Mouse (Mus musculus) forebrain, embryonic 15.5 days (tissue): ENCODE data around the gene Rpap1. TPM values are rescaled to one million over a fixed set of nuclear protein-coding genes. Genes with fewer than 3 reads are reported as not detected.
A peak's percentile ranks its signal among the peaks of the same experiment; 100 is the strongest.

ENCODE experiments used
- ATAC-seq: fragments of 200-750 bp; cut with Nextera tagmentation; replicated peaks from 2 replicates; pipeline ENCODE4 v1.8.0; 2017; ENCODE audit warnings: mild to moderate bottlenecking, moderate TSS enrichment, moderate library complexity
- H3K27ac ChIP-seq: fragments of 300-500 bp; sonication (generic); replicated peaks from 2 replicates; pipeline ENCODE4 v1.5.1; 2015; ENCODE audit warnings: mild to moderate bottlenecking, inconsistent platforms
- H3K27me3 ChIP-seq: fragments of 300-500 bp; sonication (generic); 2 replicates; pipeline ENCODE4 v1.6.1; 2015; ENCODE audit warnings: inconsistent platforms
- H3K36me3 ChIP-seq: fragments of 300-500 bp; sonication (generic); 2 replicates; pipeline ENCODE4 v1.6.1; 2015; ENCODE audit warnings: mild to moderate bottlenecking, inconsistent platforms
- H3K4me1 ChIP-seq: fragments of 300-500 bp; sonication (generic); 2 replicates; pipeline ENCODE4 v1.6.1; 2015; ENCODE audit warnings: inconsistent platforms
- H3K4me2 ChIP-seq: fragments of 300-500 bp; sonication (generic); replicated peaks from 2 replicates; pipeline ENCODE4 v1.6.1; 2015; ENCODE audit warnings: mild to moderate bottlenecking, inconsistent platforms
- H3K4me3 ChIP-seq: fragments of 300-500 bp; sonication (generic); 2 replicates; pipeline ENCODE4 v1.5.1; 2015; ENCODE audit warnings: mild to moderate bottlenecking, inconsistent platforms
- H3K9ac ChIP-seq: fragments of 300-500 bp; sonication (generic); replicated peaks from 2 replicates; pipeline ENCODE4 v1.6.1; 2015; ENCODE audit warnings: mild to moderate bottlenecking, inconsistent platforms
- H3K9me3 ChIP-seq: fragments of 300-500 bp; sonication (generic); 2 replicates; pipeline ENCODE4 v1.6.1; 2016; ENCODE audit warnings: inconsistent platforms
- WGBS: fragments of 180-500 bp; shearing (Covaris S2); methylation state at CpG from one replicate; pipeline ENCODE4 v1.1.7; 2015; ENCODE audit warnings: mixed read lengths; 5-methylcytosine and 5-hydroxymethylcytosine counted together
- polyA plus RNA-seq: library from polyadenylated mRNA; unstranded; fragments of >200 nt; fragmentation: Nextera tagmentation; extraction: Ambion mirVana; gene quantifications from 2 replicates; pipeline ENCODE4 v1.2.1, GENCODE M21; 2015

Gene Rpap1
- 21.5 and 21.6 TPM in 2 replicates for polyA plus RNA-seq

- under 1% methylated on average over 44 of the region's 44 CpGs for WGBS
- Histone ChIP-seq H3K4me1 (peaks cover 14% of the 10 kb centered on the region), H3K4me3 (peak within 1 kb of the TSS; percentile 73), H3K27me3 (no peaks in the 10 kb centered on the region), H3K4me2 (peak within 1 kb of the TSS; percentile 62), H3K36me3 (peaks cover 9% of the 10 kb centered on the region; the same call in 1 of the 2 replicates), H3K9ac (peak within 1 kb of the TSS; percentile 71), H3K27ac (peak within 1 kb of the TSS; percentile 87), H3K9me3 (no peaks in the 10 kb centered on the region)
- peak; percentile 98 for ATAC-seq
Measured at GRCm38 (mm10) chr2:119787206-119787883, at the start of gene Rpap1. TSS of gene Rpap1 (minus strand) at chr2:119787537.

GRCm38 (mm10) chr2:119834231-119834630 lies 46.9 kb upstream of the Rpap1 start:
- no peak overlapping the region for H3K9ac ChIP-seq
- WGBS: over 99% methylated on average over 4 of the region's 4 CpGs

GRCm38 (mm10) chr2:119830579-119830978 lies 43.2 kb upstream of the Rpap1 start:
- 65% methylated on average over 2 of the region's 2 CpGs for WGBS
- no peak overlapping the region for H3K9ac ChIP-seq
- H3K36me3 ChIP-seq: no peaks in the 10 kb centered on the region
- no peaks in the 10 kb centered on the region for H3K27me3 ChIP-seq
- ATAC-seq: no peak
- H3K4me3 ChIP-seq: no peak overlapping the region
- H3K27ac ChIP-seq: no peak overlapping the region
- no peaks in the 10 kb centered on the region for H3K9me3 ChIP-seq
- no peak overlapping the region for H3K4me2 ChIP-seq
- H3K4me1 ChIP-seq: no peaks in the 10 kb centered on the region

More at GRCm38 (mm10) chr2:119834231-119834630, 46.9 kb upstream of the Rpap1 start:
- Histone ChIP-seq H3K4me2 (no peak overlapping the region), H3K27ac (no peak overlapping the region), H3K27me3 (no peaks in the 10 kb centered on the region), H3K36me3 (no peaks in the 10 kb centered on the region), H3K9me3 (no peaks in the 10 kb centered on the region), H3K4me3 (no peak overlapping the region), H3K4me1 (no peaks in the 10 kb centered on the region)
- ATAC-seq: no peak

GRCm38 (mm10) chr2:119821136-119821535 lies 33.8 kb upstream of the Rpap1 start:
- Histone ChIP-seq H3K27ac (no peak overlapping the region), H3K4me2 (no peak overlapping the region), H3K9ac (no peak overlapping the region), H3K4me1 (0 out of 2 replicates have a peak, but pooled peaks cover 7% of the 10 kb centered on the region), H3K4me3 (no peak overlapping the region), H3K36me3 (no peaks in the 10 kb centered on the region), H3K27me3 (no peaks in the 10 kb centered on the region), H3K9me3 (no peaks in the 10 kb centered on the region)
- 83% methylated on average over 9 of the region's 9 CpGs for WGBS
- ATAC-seq: no peak

GRCm38 (mm10) chr2:119818668-119819272 lies 31.4 kb upstream of the Rpap1 start:
- Histone ChIP-seq H3K4me2 (no peak overlapping the region), H3K4me3 (no peak overlapping the region), H3K27me3 (no peaks in the 10 kb centered on the region), H3K9ac (no peak overlapping the region), H3K27ac (no peak overlapping the region), H3K36me3 (no peaks in the 10 kb centered on the region), H3K9me3 (no peaks in the 10 kb centered on the region), H3K4me1 (peaks cover 19% of the 10 kb centered on the region)
- WGBS: 69% methylated on average over 9 of the region's 9 CpGs
- ATAC-seq: no peak

GRCm38 (mm10) chr2:119817047-119817446 lies 29.7 kb upstream of the Rpap1 start:
- 73% methylated on average over 5 of the region's 5 CpGs for WGBS
- peak; percentile 84 for ATAC-seq
- no peaks in the 10 kb centered on the region for H3K9me3 ChIP-seq
- no peak overlapping the region for H3K9ac ChIP-seq
- H3K4me1 ChIP-seq: peaks cover 19% of the 10 kb centered on the region
- no peak overlapping the region for H3K4me2 ChIP-seq
- no peaks in the 10 kb centered on the region for H3K27me3 ChIP-seq
- H3K4me3 ChIP-seq: no peak overlapping the region
- 0 out of 2 replicates have a peak, but pooled peaks cover 3% of the 10 kb centered on the region for H3K36me3 ChIP-seq
- peak overlapping the region; percentile 42 for H3K27ac ChIP-seq

- H3K36me3 ChIP-seq: 0 out of 2 replicates have a peak, but pooled peaks cover 3% of the 10 kb centered on the region
- peak overlapping the region; percentile 42 for H3K27ac ChIP-seq
- H3K4me2 ChIP-seq: no peak overlapping the region
- no peak for ATAC-seq
- no peak overlapping the region for H3K4me3 ChIP-seq
- H3K9me3 ChIP-seq: no peaks in the 10 kb centered on the region
- no peaks in the 10 kb centered on the region for H3K27me3 ChIP-seq
- WGBS: 94% methylated on average over 13 of the region's 13 CpGs
- H3K4me1 ChIP-seq: peaks cover 19% of the 10 kb centered on the region
- H3K9ac ChIP-seq: no peak overlapping the region
Measured at GRCm38 (mm10) chr2:119816611-119817010, 29.3 kb upstream of the Rpap1 start.

GRCm38 (mm10) chr2:119814376-119814933 lies 27.1 kb upstream of the Rpap1 start:
- Histone ChIP-seq H3K9me3 (no peaks in the 10 kb centered on the region), H3K4me2 (no peak overlapping the region), H3K4me3 (no peak overlapping the region), H3K27ac (peak overlapping the region; percentile 62), H3K4me1 (peaks cover 19% of the 10 kb centered on the region), H3K36me3 (0 out of 2 replicates have a peak, but pooled peaks cover 3% of the 10 kb centered on the region), H3K27me3 (no peaks in the 10 kb centered on the region), H3K9ac (no peak overlapping the region)
- ATAC-seq: peak; percentile 64
- 65% methylated on average over 7 of the region's 7 CpGs for WGBS

- Histone ChIP-seq H3K27me3 (no peaks in the 10 kb centered on the region), H3K4me2 (no peak overlapping the region), H3K4me3 (no peak overlapping the region), H3K4me1 (peaks cover 11% of the 10 kb centered on the region), H3K36me3 (0 out of 2 replicates have a peak, but pooled peaks cover 3% of the 10 kb centered on the region), H3K9me3 (no peaks in the 10 kb centered on the region), H3K9ac (no peak overlapping the region), H3K27ac (no peak overlapping the region)
- ATAC-seq: no peak
- 90% methylated on average over 14 of the region's 14 CpGs for WGBS
Measured at GRCm38 (mm10) chr2:119811490-119812146, 24.3 kb upstream of the Rpap1 start.

- H3K4me2 ChIP-seq: no peak overlapping the region
- 82% methylated on average over 12 of the region's 12 CpGs for WGBS
- H3K27me3 ChIP-seq: no peaks in the 10 kb centered on the region
- ATAC-seq: no peak
- H3K27ac ChIP-seq: no peak overlapping the region
- no peaks in the 10 kb centered on the region for H3K9me3 ChIP-seq
- 0 out of 2 replicates have a peak, but pooled peaks cover 3% of the 10 kb centered on the region for H3K36me3 ChIP-seq
- no peak overlapping the region for H3K4me3 ChIP-seq
- peaks cover 11% of the 10 kb centered on the region for H3K4me1 ChIP-seq
- H3K9ac ChIP-seq: no peak overlapping the region
Measured at GRCm38 (mm10) chr2:119810890-119811289, 23.6 kb upstream of the Rpap1 start.

- 0 out of 2 replicates have a peak, but pooled peaks cover 3% of the 10 kb centered on the region for H3K36me3 ChIP-seq
- H3K4me3 ChIP-seq: no peak overlapping the region
- H3K27me3 ChIP-seq: no peaks in the 10 kb centered on the region
- H3K9me3 ChIP-seq: no peaks in the 10 kb centered on the region
- H3K27ac ChIP-seq: no peak overlapping the region
- no peak overlapping the region for H3K9ac ChIP-seq
- H3K4me2 ChIP-seq: no peak overlapping the region
- no peak for ATAC-seq
- 66% methylated on average over 4 of the region's 4 CpGs for WGBS
- H3K4me1 ChIP-seq: peaks cover 17% of the 10 kb centered on the region
Measured at GRCm38 (mm10) chr2:119808881-119809280, 21.5 kb upstream of the Rpap1 start.

- Histone ChIP-seq H3K27ac (no peak overlapping the region), H3K4me1 (peaks cover 22% of the 10 kb centered on the region), H3K4me3 (no peak overlapping the region), H3K9ac (no peak overlapping the region), H3K27me3 (no peaks in the 10 kb centered on the region), H3K36me3 (0 out of 2 replicates have a peak, but pooled peaks cover 3% of the 10 kb centered on the region), H3K4me2 (no peak overlapping the region), H3K9me3 (no peaks in the 10 kb centered on the region)
- no peak for ATAC-seq
- 32% methylated on average over 4 of the region's 4 CpGs for WGBS
Measured at GRCm38 (mm10) chr2:119808438-119808837, 21.1 kb upstream of the Rpap1 start.
